Mouse (Mus musculus): ENCODE results near the gene Klc4. TPM values are rescaled to one million over a fixed set of nuclear protein-coding genes. Genes with fewer than 3 reads are reported as not detected.

The Klc4 gene
- polyA plus RNA-seq, 1 experiment = 213 TPM

- Histone ChIP-seq H3K4me3 (ENCODE audit: low read depth, low read length) (no peak overlapping the region), H3K4me1 (ENCODE audit: control insufficient read depth, insufficient read depth, insufficient read length, low read length) (no peaks in the 10 kb centered on the region; the same call in none of the 2 replicates), H3K27me3 (ENCODE audit: control insufficient read depth, insufficient read depth, low read length) (no peaks in the 10 kb centered on the region), H3K36me3 (ENCODE audit: control insufficient read depth, insufficient read depth, low read length) (no peaks in the 10 kb centered on the region), H3K27ac (ENCODE audit: insufficient read depth, low read depth, low read length) (no peak overlapping the region)
- TF ChIP-seq POLR2A (IDR thresholded peaks at IDR 0.05; ENCODE audit: low read depth, low read length) = no peak
- no peak for TF ChIP-seq CTCF (IDR thresholded peaks at IDR 0.05; ENCODE audit: extremely low read depth, insufficient read length, insufficient replicate concordance, low read depth, low read length)
- whole genome bisulfite sequencing = 82% methylated on average over 16 of the region's 16 CpGs
Observed at GRCm38 (mm10) chr17:46589635-46590314, 56.0 kb downstream of the Klc4 start.

GRCm38 (mm10) chr17:46588913-46589312 lies 56.9 kb downstream of the Klc4 start:
- H3K27ac ChIP-seq (ENCODE audit: insufficient read depth, low read depth, low read length) = no peak overlapping the region
- H3K36me3 ChIP-seq (ENCODE audit: control insufficient read depth, insufficient read depth, low read length) = no peaks in the 10 kb centered on the region
- TF ChIP-seq CTCF (IDR thresholded peaks at IDR 0.05; ENCODE audit: extremely low read depth, insufficient read length, insufficient replicate concordance, low read depth, low read length) (no peak), POLR2A (IDR thresholded peaks at IDR 0.05; ENCODE audit: low read depth, low read length) (no peak)
- H3K27me3 ChIP-seq (ENCODE audit: control insufficient read depth, insufficient read depth, low read length) = no peaks in the 10 kb centered on the region
- no peak overlapping the region for H3K4me3 ChIP-seq (ENCODE audit: low read depth, low read length)
- 94% methylated on average over 6 of the region's 6 CpGs for WGBS
- H3K4me1 ChIP-seq (ENCODE audit: control insufficient read depth, insufficient read depth, insufficient read length, low read length) = no peaks in the 10 kb centered on the region; the same call in none of the 2 replicates

- WGBS = 51% methylated on average over 9 of the region's 9 CpGs
- Histone ChIP-seq H3K4me3 (ENCODE audit: low read depth, low read length) (no peak overlapping the region), H3K27me3 (ENCODE audit: control insufficient read depth, insufficient read depth, low read length) (no peaks in the 10 kb centered on the region), H3K4me1 (ENCODE audit: control insufficient read depth, insufficient read depth, insufficient read length, low read length) (no peaks in the 10 kb centered on the region; the same call in none of the 2 replicates), H3K27ac (ENCODE audit: insufficient read depth, low read depth, low read length) (no peak overlapping the region), H3K36me3 (ENCODE audit: control insufficient read depth, insufficient read depth, low read length) (no peaks in the 10 kb centered on the region)
- TF ChIP-seq POLR2A (IDR thresholded peaks at IDR 0.05; ENCODE audit: low read depth, low read length) (no peak), CTCF (IDR thresholded peaks at IDR 0.05; ENCODE audit: extremely low read depth, insufficient read length, insufficient replicate concordance, low read depth, low read length) (no peak)
Observed at GRCm38 (mm10) chr17:46588173-46588572, 57.6 kb downstream of the Klc4 start.

GRCm38 (mm10) chr17:46586327-46586726 lies 59.5 kb downstream of the Klc4 start:
- Histone ChIP-seq H3K27me3 (ENCODE audit: control insufficient read depth, insufficient read depth, low read length) (no peaks in the 10 kb centered on the region), H3K4me3 (ENCODE audit: low read depth, low read length) (no peak overlapping the region), H3K27ac (ENCODE audit: insufficient read depth, low read depth, low read length) (no peak overlapping the region), H3K4me1 (ENCODE audit: control insufficient read depth, insufficient read depth, insufficient read length, low read length) (no peaks in the 10 kb centered on the region), H3K36me3 (ENCODE audit: control insufficient read depth, insufficient read depth, low read length) (no peaks in the 10 kb centered on the region)
- no peak for TF ChIP-seq POLR2A (IDR thresholded peaks at IDR 0.05; ENCODE audit: low read depth, low read length)
- no peak for TF ChIP-seq CTCF (IDR thresholded peaks at IDR 0.05; ENCODE audit: extremely low read depth, insufficient read length, insufficient replicate concordance, low read depth, low read length)
- 84% methylated on average over 8 of the region's 8 CpGs for WGBS

Other genes starting within 250 kb of the Klc4 start
- gene Crip3, start 217.1 kb downstream of the Klc4 start, polyA plus RNA-seq (2012; rRNA removed) = not detected in 2 replicates
- not detected in 2 replicates for gene Slc22a7, start 207.6 kb downstream of the Klc4 start, polyA plus RNA-seq (2012; rRNA removed)
- gene Ttbk1, start 158.3 kb downstream of the Klc4 start, polyA plus RNA-seq (2012; rRNA removed) = 0.20 and 0.25 TPM in 2 replicates
- 3.3 and 6.3 TPM in 2 replicates for gene Dnph1, start 149.3 kb downstream of the Klc4 start, polyA plus RNA-seq (2012; rRNA removed)
- 5.0 and 5.8 TPM in 2 replicates for gene Cul9, start 99.6 kb downstream of the Klc4 start, polyA plus RNA-seq (2012; rRNA removed)
- gene Srf, start 89.8 kb downstream of the Klc4 start, polyA plus RNA-seq (2012; rRNA removed) = 103 and 183 TPM in 2 replicates
- gene Ptk7, start 16.5 kb downstream of the Klc4 start, polyA plus RNA-seq (2012; rRNA removed) = 6.6 and 6.8 TPM in 2 replicates
- gene Mrpl2, start 207 bp upstream of the Klc4 start, polyA plus RNA-seq (2012; rRNA removed) = 47.6 and 82.8 TPM in 2 replicates
- gene Cul7, start 4.3 kb upstream of the Klc4 start, polyA plus RNA-seq (2012; rRNA removed) = 7.6 and 12.1 TPM in 2 replicates
- gene Rrp36, start 28.3 kb upstream of the Klc4 start, polyA plus RNA-seq (2012; rRNA removed) = 30.8 and 47.4 TPM in 2 replicates
- gene Mea1, start 32.8 kb upstream of the Klc4 start, polyA plus RNA-seq (2012; rRNA removed) = 38.9 and 52.7 TPM in 2 replicates
- gene Klhdc3, start 34.9 kb upstream of the Klc4 start, polyA plus RNA-seq (2012; rRNA removed) = 48.3 and 99.3 TPM in 2 replicates
- gene Ppp2r5d, start 59.1 kb upstream of the Klc4 start, polyA plus RNA-seq (2012; rRNA removed) = 32.4 and 150 TPM in 2 replicates
- gene Pex6, start 65.4 kb upstream of the Klc4 start, polyA plus RNA-seq (2012; rRNA removed) = 40.1 and 74.9 TPM in 2 replicates
- 1.5 and 34.6 TPM in 2 replicates for gene Gnmt, start 83.1 kb upstream of the Klc4 start, polyA plus RNA-seq (2012; rRNA removed)
- gene Cnpy3, start 106.2 kb upstream of the Klc4 start, polyA plus RNA-seq (2012; rRNA removed) = 14.3 and 23.7 TPM in 2 replicates
- gene Ptcra, start 117.7 kb upstream of the Klc4 start, polyA plus RNA-seq (2012; rRNA removed) = not detected in 2 replicates
- gene 2310039H08Rik, start 126.6 kb upstream of the Klc4 start, polyA plus RNA-seq (2012; rRNA removed) = 107 and 109 TPM in 2 replicates
- 5.4 and 7.4 TPM in 2 replicates for gene Rpl7l1, start 136.7 kb upstream of the Klc4 start, polyA plus RNA-seq (2012; rRNA removed)
- gene Bicral, start 212.5 kb upstream of the Klc4 start, polyA plus RNA-seq (2012; rRNA removed) = 4.0 and 7.1 TPM in 2 replicates
- gene Tbcc, start 244.7 kb upstream of the Klc4 start, polyA plus RNA-seq (2012; rRNA removed) = 16.7 and 29.0 TPM in 2 replicates